ENCODE assay signal across 13 mouse cellular contexts in the genomic region with DNA sequence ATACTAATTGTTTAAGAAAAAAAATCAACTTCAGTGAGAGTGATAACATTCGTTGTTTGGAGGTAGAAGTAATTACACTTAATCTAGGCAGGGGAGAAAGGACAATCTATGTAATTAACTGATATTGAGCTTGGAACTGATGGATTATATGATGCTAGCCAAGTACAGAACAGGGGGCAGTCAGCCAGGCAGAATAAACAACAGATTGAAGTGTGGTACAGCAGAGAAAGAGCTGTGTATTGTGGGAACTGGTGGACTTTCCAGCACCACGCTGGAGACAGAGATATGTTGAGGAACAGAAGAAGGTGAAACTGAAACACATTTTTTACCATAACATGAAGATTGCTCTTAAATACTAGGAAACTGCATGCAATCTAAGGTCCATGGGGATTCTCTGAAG.
A peak's percentile ranks its signal among the peaks of the same experiment; 100 is the strongest.
DNase-seq lines count a peak whose midpoint lies in the region; ATAC-seq lines count a peak whose summit lies in the region.
"Had no signal": no experiment of that assay in that cellular context is flagged by ENCODE, and none has a peak within 500 bp of the region (broad histone marks: within the 10 kb centered on the region; RNA-seq: fewer than 3 reads in every experiment).

No protein-coding gene starts in this region.

- peak; percentile 7 for DNase-seq in brain, adult 2 months (ENCODE audit: low read depth, low spot score)
- peak; percentile 13 to 67 for DNase-seq in layer of hippocampus, adult 18-20 months (ENCODE audit: low spot score in 2 of 2)
- peak; percentile 52 for DNase-seq in layer of hippocampus, adult 9-11 months
- DNase-seq in thymus, adult 18-20 months = no peak
- DNase-seq in retina, embryonic 14.5 days (ENCODE audit: low spot score) = no peak
- DNase-seq: adrenal gland, adult 8-10 months; adrenal gland, postnatal 36 days; cerebellum, adult 11-12 months; cerebellum, adult 9-10 months; forebrain, postnatal 0 days; gastrocnemius, postnatal 14 days had no signal

- no peak for ATAC-seq in inflammation-experienced regulatory T-cells, adult 6 months
- ATAC-seq: forebrain, embryonic 13.5 days; forebrain, postnatal 0 days had no signal

Comparison
In these comparisons a context has a peak if more than half of its experiments do, and no peak if none do; other contexts are left out.
1. DNase-seq: peak in brain, adult 2 months (single experiment), layer of hippocampus, adult 18-20 months (2 of 2) and layer of hippocampus, adult 9-11 months (single experiment); none in thymus, adult 18-20 months (0 of 2) and retina, embryonic 14.5 days (single experiment).